Mouse (Mus musculus): ENCODE results near the gene Hcn1. TPM values are rescaled to one million over a fixed set of nuclear protein-coding genes. Genes with fewer than 3 reads are reported as not detected.

The Hcn1 gene
- polyA plus RNA-seq, 2 experiments: under 0.01 TPM; not detected in 1

DNA sequence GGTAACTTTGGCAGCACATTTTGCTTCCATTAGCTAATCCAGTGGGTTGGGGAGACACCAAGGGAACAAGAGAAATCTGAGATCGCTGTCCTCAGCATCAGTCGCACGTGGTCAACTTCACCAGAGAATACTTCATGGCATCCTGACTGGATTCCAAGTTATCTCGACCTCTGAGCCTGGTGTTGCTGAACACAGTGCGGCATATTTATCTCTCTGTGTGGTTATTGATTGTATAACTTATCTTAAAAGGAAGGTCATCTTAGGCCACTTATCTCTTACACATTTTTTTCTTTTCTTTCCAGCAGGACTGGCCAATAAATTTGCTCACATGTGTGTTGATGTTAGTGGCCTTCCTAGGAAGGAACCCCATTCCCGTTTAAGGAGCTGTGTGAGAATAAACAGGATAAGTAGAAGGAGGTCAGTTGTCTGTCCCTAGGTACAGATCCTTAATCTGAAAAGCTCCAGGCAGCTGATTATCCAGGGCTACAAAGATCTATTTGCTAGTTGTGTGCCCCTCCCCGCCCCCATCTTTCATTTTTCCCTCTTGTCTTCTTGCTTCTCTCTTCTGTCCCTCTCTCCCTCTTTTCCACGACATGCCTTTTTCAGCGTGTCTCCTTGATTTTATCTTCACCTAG, 672 bp upstream of the Hcn1 start:
- DNase-seq (ENCODE audit: low read depth in 3 of 3, low spot score in 3 of 3) (no peak), ATAC-seq (ENCODE audit: insufficient read depth) (no peak)
- Histone ChIP-seq H3K4me3 (ENCODE audit: insufficient read depth in 1 of 2, low read depth in 2 of 2, low read length in 2 of 2) (no peak overlapping the region), H3K4me2 (ENCODE audit: low read depth) (no peak overlapping the region), H3K36me3 (replicated peaks; ENCODE audit: control insufficient read depth, insufficient read depth, low read depth) (no peaks in the 10 kb centered on the region), H3K4me1 (replicated peaks; ENCODE audit: control insufficient read depth in 2 of 2, insufficient read depth in 2 of 2, low read length in 1 of 2) (no peaks in the 10 kb centered on the region), H3K9me3 (ENCODE audit: control insufficient read depth, low read length) (no peaks in the 10 kb centered on the region), H3K27ac (no peak overlapping the region), H3K9ac (replicated peaks) (no peak overlapping the region), H3K27me3 (ENCODE audit: control insufficient read depth, insufficient read depth, low read length) (peaks cover 15% of the 10 kb centered on the region)
- WGBS (ENCODE audit: insufficient replicate concordance): 32% methylated on average over 9 of the region's 9 CpGs
- TF ChIP-seq CTCF (IDR thresholded peaks at IDR 0.05; ENCODE audit: low read depth): no peak
- TF ChIP-seq EP300 (IDR thresholded peaks at IDR 0.05; ENCODE audit: low read depth): no peak

DNA sequence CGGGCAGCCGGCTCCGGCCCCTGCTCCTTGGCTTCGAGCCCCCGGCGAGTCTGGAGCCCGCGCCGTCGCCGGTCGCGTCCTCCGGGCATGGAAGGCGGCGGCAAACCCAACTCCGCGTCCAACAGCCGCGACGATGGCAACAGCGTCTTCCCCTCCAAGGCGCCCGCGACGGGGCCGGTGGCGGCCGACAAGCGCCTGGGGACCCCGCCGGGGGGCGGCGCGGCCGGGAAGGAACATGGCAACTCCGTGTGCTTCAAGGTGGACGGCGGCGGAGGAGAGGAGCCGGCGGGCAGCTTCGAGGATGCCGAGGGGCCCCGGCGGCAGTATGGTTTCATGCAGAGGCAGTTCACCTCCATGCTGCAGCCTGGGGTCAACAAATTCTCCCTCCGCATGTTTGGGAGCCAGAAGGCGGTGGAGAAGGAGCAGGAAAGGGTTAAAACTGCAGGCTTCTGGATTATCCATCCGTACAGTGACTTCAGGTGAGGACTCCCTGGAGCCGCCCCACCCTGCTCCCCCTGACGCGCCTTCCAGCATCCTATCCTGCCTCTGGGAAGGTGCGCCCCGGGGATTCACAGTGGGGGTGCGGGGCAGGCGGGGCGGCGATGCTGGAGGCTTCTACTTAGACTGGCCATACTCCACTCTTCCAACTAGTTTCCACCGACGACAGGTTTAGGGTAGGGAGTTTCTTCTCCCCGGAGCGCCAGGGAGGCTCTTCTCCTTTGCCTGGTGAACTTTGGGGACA, 668 bp downstream of the Hcn1 start:
- DNase-seq (ENCODE audit: low read depth in 3 of 3, low spot score in 3 of 3) (no peak), ATAC-seq (ENCODE audit: insufficient read depth) (peak; percentile 23; the same call in 1 of the 2 replicates)
- H3K9me3 ChIP-seq (ENCODE audit: control insufficient read depth, low read length): no peaks in the 10 kb centered on the region
- WGBS (ENCODE audit: insufficient replicate concordance): 3% methylated on average over 48 of the region's 62 CpGs
- peak overlapping the region; percentile 51 for H3K4me2 ChIP-seq (ENCODE audit: low read depth)
- H3K9ac ChIP-seq (replicated peaks): no peak overlapping the region
- no peaks in the 10 kb centered on the region for H3K4me1 ChIP-seq (replicated peaks; ENCODE audit: control insufficient read depth in 2 of 2, insufficient read depth in 2 of 2, low read length in 1 of 2)
- no peaks in the 10 kb centered on the region for H3K36me3 ChIP-seq (replicated peaks; ENCODE audit: control insufficient read depth, insufficient read depth, low read depth)
- peak overlapping the region in 1 of 2 experiments; percentile 37; a peak in 2 of 4 replicates for H3K4me3 ChIP-seq (ENCODE audit: insufficient read depth in 1 of 2, low read depth in 2 of 2, low read length in 2 of 2)
- peaks cover 15% of the 10 kb centered on the region for H3K27me3 ChIP-seq (ENCODE audit: control insufficient read depth, insufficient read depth, low read length)
- H3K27ac ChIP-seq: no peak overlapping the region
- TF ChIP-seq EP300 (IDR thresholded peaks at IDR 0.05; ENCODE audit: low read depth) (no peak), CTCF (IDR thresholded peaks at IDR 0.05; ENCODE audit: low read depth) (no peak)

DNA sequence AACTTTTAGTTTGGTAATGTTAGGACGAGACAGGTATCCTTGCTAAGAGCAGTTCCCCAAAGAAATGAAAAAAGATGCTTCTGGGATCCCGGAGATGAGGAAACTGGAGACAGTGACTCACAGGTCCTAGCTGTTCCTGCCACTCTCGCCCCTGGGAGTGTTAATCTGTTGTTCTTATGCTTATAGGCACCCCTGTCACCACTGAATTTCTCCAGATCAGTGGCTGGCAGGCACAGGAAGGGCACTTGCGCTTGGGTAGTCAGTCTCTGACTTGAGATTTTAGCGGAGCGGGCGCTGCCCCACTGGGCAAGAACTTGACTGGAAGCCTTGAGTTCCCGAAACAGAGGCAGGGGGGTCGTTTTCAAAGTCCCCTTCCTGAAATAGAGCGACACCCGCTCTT, 1.3 kb downstream of the Hcn1 start:
- no peaks in the 10 kb centered on the region for H3K4me1 ChIP-seq (replicated peaks; ENCODE audit: control insufficient read depth in 2 of 2, insufficient read depth in 2 of 2, low read length in 1 of 2)
- 16% methylated on average over 11 of the region's 11 CpGs for WGBS (ENCODE audit: insufficient replicate concordance)
- ATAC-seq (ENCODE audit: insufficient read depth): no peak

DNA sequence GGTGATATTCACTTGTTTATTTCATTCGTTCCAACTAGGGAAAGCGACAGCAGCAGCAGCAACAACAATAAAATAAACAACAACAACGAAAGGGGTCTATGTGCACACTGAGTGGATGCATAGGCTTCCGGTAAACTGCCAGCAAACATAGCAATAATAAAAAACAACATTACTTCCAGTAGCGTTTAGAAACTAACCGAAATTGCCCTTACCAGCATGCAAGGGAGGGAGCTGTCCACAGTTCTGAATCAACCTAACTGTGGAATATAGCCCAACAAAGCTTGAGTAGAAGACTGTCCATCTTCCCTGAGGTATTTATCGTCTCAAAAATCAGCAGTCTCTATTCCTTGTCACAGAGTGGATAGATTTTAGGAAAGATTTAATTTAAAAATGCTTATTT, 2.0 kb downstream of the Hcn1 start:
- peaks cover 15% of the 10 kb centered on the region for H3K27me3 ChIP-seq (ENCODE audit: control insufficient read depth, insufficient read depth, low read length)
- H3K9ac ChIP-seq (replicated peaks): no peak overlapping the region
- DNase-seq (ENCODE audit: low read depth in 3 of 3, low spot score in 3 of 3): peak; percentile 3 to 12 (median 6)
- H3K4me3 ChIP-seq (ENCODE audit: insufficient read depth in 1 of 2, low read depth in 2 of 2, low read length in 2 of 2): no peak overlapping the region
- WGBS (ENCODE audit: insufficient replicate concordance): 26% methylated on average over 7 of the region's 7 CpGs
- no peak overlapping the region for H3K4me2 ChIP-seq (ENCODE audit: low read depth)
- no peaks in the 10 kb centered on the region for H3K36me3 ChIP-seq (replicated peaks; ENCODE audit: control insufficient read depth, insufficient read depth, low read depth)
- no peak for ATAC-seq (ENCODE audit: insufficient read depth)
- TF ChIP-seq CTCF (IDR thresholded peaks at IDR 0.05; ENCODE audit: low read depth) (no peak), EP300 (IDR thresholded peaks at IDR 0.05; ENCODE audit: low read depth) (no peak)
- no peaks in the 10 kb centered on the region for H3K9me3 ChIP-seq (ENCODE audit: control insufficient read depth, low read length)
- no peak overlapping the region for H3K27ac ChIP-seq
- no peaks in the 10 kb centered on the region for H3K4me1 ChIP-seq (replicated peaks; ENCODE audit: control insufficient read depth in 2 of 2, insufficient read depth in 2 of 2, low read length in 1 of 2)

More for the DNA sequence above, 1.3 kb downstream of the Hcn1 start:
- Histone ChIP-seq H3K27me3 (ENCODE audit: control insufficient read depth, insufficient read depth, low read length) (peaks cover 15% of the 10 kb centered on the region), H3K9ac (replicated peaks) (no peak overlapping the region), H3K4me2 (ENCODE audit: low read depth) (no peak overlapping the region), H3K36me3 (replicated peaks; ENCODE audit: control insufficient read depth, insufficient read depth, low read depth) (no peaks in the 10 kb centered on the region), H3K9me3 (ENCODE audit: control insufficient read depth, low read length) (no peaks in the 10 kb centered on the region), H3K4me3 (ENCODE audit: insufficient read depth in 1 of 2, low read depth in 2 of 2, low read length in 2 of 2) (no peak overlapping the region), H3K27ac (no peak overlapping the region)
- no peak for DNase-seq (ENCODE audit: low read depth in 3 of 3, low spot score in 3 of 3)
- TF ChIP-seq CTCF (IDR thresholded peaks at IDR 0.05; ENCODE audit: low read depth): no peak
- TF ChIP-seq EP300 (IDR thresholded peaks at IDR 0.05; ENCODE audit: low read depth): no peak

DNA sequence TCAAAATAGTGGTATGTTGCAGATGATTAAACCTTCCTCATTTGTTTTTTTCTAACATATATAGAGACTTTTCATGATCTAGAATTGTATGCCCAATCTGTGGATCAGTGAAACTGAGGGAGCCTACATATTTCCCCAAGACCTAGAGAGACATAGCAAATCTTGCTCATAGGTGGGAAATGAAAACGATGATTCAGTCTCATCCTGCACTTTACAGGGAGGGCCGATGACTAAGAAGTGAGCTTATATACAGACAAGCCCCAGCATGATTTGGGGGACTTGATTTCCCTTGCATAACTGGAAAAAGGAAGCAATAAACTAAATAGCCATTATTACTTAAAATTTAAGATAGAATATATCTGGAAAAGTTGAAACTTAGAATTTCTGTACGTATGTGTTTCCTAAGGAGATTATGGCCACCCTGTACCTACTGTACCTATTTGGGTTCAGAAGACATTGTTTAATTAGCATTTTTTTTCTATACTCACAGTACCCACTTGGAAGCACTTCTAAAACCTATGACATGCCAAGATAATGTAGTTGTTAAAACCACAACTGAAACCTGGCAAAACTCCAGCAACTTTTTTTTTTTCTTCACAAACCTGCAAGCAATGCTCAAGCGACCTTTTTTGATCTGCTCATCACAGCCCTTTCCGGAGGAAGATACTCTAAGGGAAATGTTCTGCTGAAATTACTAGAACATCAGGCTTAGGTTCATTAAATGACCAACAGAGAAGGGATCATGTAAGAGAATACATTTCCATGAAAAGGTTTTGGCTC, 3.0 kb downstream of the Hcn1 start:
- ATAC-seq (ENCODE audit: insufficient read depth) (no peak), DNase-seq (ENCODE audit: low read depth in 3 of 3, low spot score in 3 of 3) (no peak)
- no peak overlapping the region for H3K4me3 ChIP-seq (ENCODE audit: insufficient read depth in 1 of 2, low read depth in 2 of 2, low read length in 2 of 2)
- H3K27ac ChIP-seq: no peak overlapping the region
- TF ChIP-seq CTCF (IDR thresholded peaks at IDR 0.05; ENCODE audit: low read depth) (no peak), EP300 (IDR thresholded peaks at IDR 0.05; ENCODE audit: low read depth) (no peak)
- WGBS (ENCODE audit: insufficient replicate concordance): 63% methylated on average over 5 of the region's 5 CpGs
- no peaks in the 10 kb centered on the region for H3K4me1 ChIP-seq (replicated peaks; ENCODE audit: control insufficient read depth in 2 of 2, insufficient read depth in 2 of 2, low read length in 1 of 2)
- H3K4me2 ChIP-seq (ENCODE audit: low read depth): no peak overlapping the region
- H3K9ac ChIP-seq (replicated peaks): no peak overlapping the region
- H3K36me3 ChIP-seq (replicated peaks; ENCODE audit: control insufficient read depth, insufficient read depth, low read depth): no peaks in the 10 kb centered on the region
- H3K27me3 ChIP-seq (ENCODE audit: control insufficient read depth, insufficient read depth, low read length): peaks cover 15% of the 10 kb centered on the region
- no peaks in the 10 kb centered on the region for H3K9me3 ChIP-seq (ENCODE audit: control insufficient read depth, low read length)
